Mouse (Mus musculus) cerebellum, postnatal 4 days (tissue): Measurements from ENCODE around the gene Poldip3.
A peak's percentile ranks its signal among the peaks of the same experiment; 100 is the strongest.

Source experiments
- DNase-seq, 2 experiments: peaks; one replicate each; pipeline ENCODE4 v3.0.0; 2022; ENCODE audit warnings: low spot score in 2 of 2, mixed read lengths in 1 of 2

Poldip3 gene

GRCm38 (mm10) chr15:83088495-83089428, 60.4 kb downstream of the Poldip3 start:
- DNase-seq: no peak

- no peak for DNase-seq
Measured at GRCm38 (mm10) chr15:83086636-83087328, 62.4 kb downstream of the Poldip3 start.

GRCm38 (mm10) chr15:83085901-83086300, 63.3 kb downstream of the Poldip3 start:
- DNase-seq: peak in 1 of 2 experiments; percentile 48

GRCm38 (mm10) chr15:83084022-83084640, 65.1 kb downstream of the Poldip3 start:
- no peak for DNase-seq

- no peak for DNase-seq
Measured at GRCm38 (mm10) chr15:83083530-83083929, 65.7 kb downstream of the Poldip3 start.
